Mouse (Mus musculus) neural tube, embryonic 15.5 days (tissue): Measurements from ENCODE around the gene Napb. TPM values are rescaled to one million over a fixed set of nuclear protein-coding genes. Genes with fewer than 3 reads are reported as not detected.
"Not testable (repeated sequence)": the region's sequence is repeated elsewhere in the genome, so short reads cannot be mapped to it uniquely, and the experiment has no call there.

Experiments used
- ATAC-seq: fragments of 200-750 bp; cut with Nextera tagmentation; 2 replicates; pipeline ENCODE4 v1.8.0; 2017; ENCODE audit warnings: mild to moderate bottlenecking, moderate TSS enrichment, moderate library complexity; ENCODE audit not compliant: low FRiP score
- H3K27ac ChIP-seq: fragments of 300-500 bp; sonication (generic); replicated peaks from 2 replicates; pipeline ENCODE4 v1.5.1; 2015; ENCODE audit warnings: mild to moderate bottlenecking, inconsistent platforms
- H3K27me3 ChIP-seq: fragments of 300-500 bp; sonication (generic); replicated peaks from 2 replicates; pipeline ENCODE4 v1.6.1; 2015; ENCODE audit warnings: inconsistent platforms
- H3K36me3 ChIP-seq: fragments of 300-500 bp; sonication (generic); 2 replicates; pipeline ENCODE4 v1.6.1; 2015; ENCODE audit warnings: inconsistent platforms
- H3K4me1 ChIP-seq: fragments of 300-500 bp; sonication (generic); 2 replicates; pipeline ENCODE4 v1.6.1; 2015; ENCODE audit warnings: inconsistent platforms
- H3K4me2 ChIP-seq: fragments of 300-500 bp; sonication (generic); 2 replicates; pipeline ENCODE4 v1.6.1; 2015; ENCODE audit warnings: inconsistent platforms, mild to moderate bottlenecking, moderate library complexity
- H3K4me3 ChIP-seq: fragments of 300-500 bp; sonication (generic); replicated peaks from 2 replicates; pipeline ENCODE4 v1.5.1; 2015; ENCODE audit warnings: mild to moderate bottlenecking, inconsistent platforms
- H3K9ac ChIP-seq: fragments of 300-500 bp; sonication (generic); replicated peaks from 2 replicates; pipeline ENCODE4 v1.6.1; 2015; ENCODE audit warnings: mild to moderate bottlenecking, inconsistent platforms
- H3K9me3 ChIP-seq: fragments of 300-500 bp; sonication (generic); replicated peaks from 2 replicates; pipeline ENCODE4 v1.6.1; 2016; ENCODE audit warnings: inconsistent platforms
- WGBS: fragments of 180-500 bp; shearing (Covaris S2); methylation state at CpG from one replicate; pipeline ENCODE4 v1.1.7; 2015; ENCODE audit warnings: mixed read lengths; 5-methylcytosine and 5-hydroxymethylcytosine counted together
- polyA plus RNA-seq: library from polyadenylated mRNA; unstranded; fragments of >200 nt; fragmentation: Nextera tagmentation; extraction: Ambion mirVana; gene quantifications from 2 replicates; pipeline ENCODE4 v1.2.1, GENCODE M21; 2015

Gene Napb
- 84.1 and 84.6 TPM in 2 replicates for polyA plus RNA-seq

- Histone ChIP-seq H3K9ac (peak within 1 kb of the TSS; percentile 94), H3K4me2 (peak within 1 kb of the TSS; percentile 71), H3K4me3 (peak within 1 kb of the TSS; percentile 93), H3K4me1 (peaks cover 31% of the 10 kb centered on the region), H3K27ac (peak within 1 kb of the TSS; percentile 81), H3K9me3 (no peaks in the 10 kb centered on the region), H3K36me3 (no peaks in the 10 kb centered on the region), H3K27me3 (no peaks in the 10 kb centered on the region)
- ATAC-seq: peak; percentile 100
- 4% methylated on average over 18 of the region's 18 CpGs for WGBS
These were observed at the start of gene Napb for GRCm38 (mm10) chr2:148732327-148733000. TSS of gene Napb (minus strand) at chr2:148732467.

GRCm38 (mm10) chr2:148781709-148782108, 49.4 kb upstream of the Napb start, which contains the start of gene 8030411F24Rik:
TSS of gene 8030411F24Rik (plus strand) at chr2:148782009.
- no peaks in the 10 kb centered on the region for H3K9me3 ChIP-seq
- no peak within 1 kb of the TSS for H3K4me2 ChIP-seq
- no peak within 1 kb of the TSS for H3K27ac ChIP-seq
- H3K36me3 ChIP-seq: no peaks in the 10 kb centered on the region
- no peak within 1 kb of the TSS for H3K9ac ChIP-seq
- no peaks in the 10 kb centered on the region for H3K4me1 ChIP-seq
- WGBS: 40% methylated on average over 1 of the region's 1 CpGs
- no peak for ATAC-seq
- no peak within 1 kb of the TSS for H3K4me3 ChIP-seq
- H3K27me3 ChIP-seq: no peaks in the 10 kb centered on the region

- 85% methylated on average over 4 of the region's 4 CpGs for WGBS
- not testable (repeated sequence) for H3K9ac ChIP-seq, H3K9me3 ChIP-seq, H3K27ac ChIP-seq, H3K27me3 ChIP-seq, ATAC-seq, H3K4me3 ChIP-seq, H3K36me3 ChIP-seq, H3K4me1 ChIP-seq, H3K4me2 ChIP-seq
These were observed 39.1 kb upstream of the Napb start, which contains the start of gene Cst11 for GRCm38 (mm10) chr2:148771397-148771796. TSS of gene Cst11 (minus strand) at chr2:148771497.

GRCm38 (mm10) chr2:148763648-148764388, 31.6 kb upstream of the Napb start:
- ATAC-seq: no peak
- 93% methylated on average over 1 of the region's 1 CpGs for WGBS

GRCm38 (mm10) chr2:148754310-148754846, 22.1 kb upstream of the Napb start:
- WGBS: 61% methylated on average over 1 of the region's 1 CpGs
- H3K4me1 ChIP-seq: no peaks in the 10 kb centered on the region
- ATAC-seq: no peak

More at GRCm38 (mm10) chr2:148763648-148764388, 31.6 kb upstream of the Napb start:
- Histone ChIP-seq H3K27ac (no peak overlapping the region), H3K4me1 (no peaks in the 10 kb centered on the region), H3K9ac (no peak overlapping the region), H3K9me3 (no peaks in the 10 kb centered on the region), H3K4me2 (no peak overlapping the region), H3K4me3 (no peak overlapping the region), H3K36me3 (no peaks in the 10 kb centered on the region), H3K27me3 (no peaks in the 10 kb centered on the region)

GRCm38 (mm10) chr2:148751893-148752813, 19.9 kb upstream of the Napb start:
- Histone ChIP-seq H3K4me2 (peak overlapping the region; percentile 76), H3K36me3 (no peaks in the 10 kb centered on the region), H3K27ac (no peak overlapping the region; the same call in 1 of the 2 replicates), H3K9ac (peak overlapping the region; percentile 53; the same call in 1 of the 2 replicates), H3K9me3 (no peaks in the 10 kb centered on the region), H3K4me1 (no peaks in the 10 kb centered on the region), H3K4me3 (peak overlapping the region; percentile 40), H3K27me3 (no peaks in the 10 kb centered on the region)
- 18% methylated on average over 15 of the region's 15 CpGs for WGBS
- peak; percentile 95 for ATAC-seq

More at GRCm38 (mm10) chr2:148754310-148754846, 22.1 kb upstream of the Napb start:
- Histone ChIP-seq H3K9me3 (no peaks in the 10 kb centered on the region), H3K9ac (no peak overlapping the region), H3K36me3 (no peaks in the 10 kb centered on the region), H3K4me3 (no peak overlapping the region), H3K4me2 (no peak overlapping the region), H3K27ac (no peak overlapping the region), H3K27me3 (no peaks in the 10 kb centered on the region)

- H3K36me3 ChIP-seq: no peaks in the 10 kb centered on the region
- ATAC-seq: no peak
- no peaks in the 10 kb centered on the region for H3K9me3 ChIP-seq
- H3K27me3 ChIP-seq: no peaks in the 10 kb centered on the region
- no peak within 1 kb of the TSS for H3K4me3 ChIP-seq
- no peak within 1 kb of the TSS for H3K9ac ChIP-seq
- H3K4me2 ChIP-seq: no peak within 1 kb of the TSS
- H3K27ac ChIP-seq: no peak within 1 kb of the TSS
- no peaks in the 10 kb centered on the region for H3K4me1 ChIP-seq
- 81% methylated on average over 1 of the region's 1 CpGs for WGBS
These were observed 17.8 kb upstream of the Napb start, which contains the start of gene Cstl1 for GRCm38 (mm10) chr2:148750058-148750457. TSS of gene Cstl1 (plus strand) at chr2:148750358.

- 81% methylated on average over 3 of the region's 3 CpGs for WGBS
- no peak for ATAC-seq
- Histone ChIP-seq H3K27me3 (no peaks in the 10 kb centered on the region), H3K9ac (no peak overlapping the region), H3K9me3 (no peaks in the 10 kb centered on the region), H3K4me1 (no peaks in the 10 kb centered on the region), H3K27ac (no peak overlapping the region), H3K36me3 (no peaks in the 10 kb centered on the region), H3K4me2 (no peak overlapping the region), H3K4me3 (no peak overlapping the region)
These were observed 11.7 kb upstream of the Napb start for GRCm38 (mm10) chr2:148743846-148744407.

- H3K4me1 ChIP-seq: no peaks in the 10 kb centered on the region
- H3K4me2 ChIP-seq: no peak overlapping the region
- no peak for ATAC-seq
- H3K36me3 ChIP-seq: no peaks in the 10 kb centered on the region
- H3K27ac ChIP-seq: no peak overlapping the region
- whole genome bisulfite sequencing: 71% methylated on average over 3 of the region's 3 CpGs
- H3K9ac ChIP-seq: no peak overlapping the region
- no peak overlapping the region for H3K4me3 ChIP-seq
- H3K9me3 ChIP-seq: no peaks in the 10 kb centered on the region
- H3K27me3 ChIP-seq: no peaks in the 10 kb centered on the region
These were observed 10.7 kb upstream of the Napb start for GRCm38 (mm10) chr2:148743001-148743400.

- no peaks in the 10 kb centered on the region for H3K9me3 ChIP-seq
- peak; percentile 82 for ATAC-seq
- under 1% methylated on average over 35 of the region's 35 CpGs for WGBS
- no peaks in the 10 kb centered on the region for H3K36me3 ChIP-seq
- H3K4me1 ChIP-seq: peaks cover 31% of the 10 kb centered on the region
- H3K4me3 ChIP-seq: peak overlapping the region; percentile 93
- H3K27me3 ChIP-seq: no peaks in the 10 kb centered on the region
- peak overlapping the region; percentile 94 for H3K9ac ChIP-seq
- peak overlapping the region; percentile 71 for H3K4me2 ChIP-seq
- H3K27ac ChIP-seq: peak overlapping the region; percentile 81
These were observed 497 bp downstream of the Napb start for GRCm38 (mm10) chr2:148731614-148732326.
